Mouse (Mus musculus) retina, embryonic 14.5 days (tissue): ENCODE measurements at regions not wholly inside any gene's neighbourhood (a gene's known extent, or its start where the extent isn't known, plus 50 kb on each side); places are given as distances from the start of the nearest gene placed in this dataset.

ENCODE experiments used
- DNase-seq: peaks from one replicate; pipeline ENCODE4 v3.0.0-alpha.2; 2015; ENCODE audit warnings: low spot score

DNA sequence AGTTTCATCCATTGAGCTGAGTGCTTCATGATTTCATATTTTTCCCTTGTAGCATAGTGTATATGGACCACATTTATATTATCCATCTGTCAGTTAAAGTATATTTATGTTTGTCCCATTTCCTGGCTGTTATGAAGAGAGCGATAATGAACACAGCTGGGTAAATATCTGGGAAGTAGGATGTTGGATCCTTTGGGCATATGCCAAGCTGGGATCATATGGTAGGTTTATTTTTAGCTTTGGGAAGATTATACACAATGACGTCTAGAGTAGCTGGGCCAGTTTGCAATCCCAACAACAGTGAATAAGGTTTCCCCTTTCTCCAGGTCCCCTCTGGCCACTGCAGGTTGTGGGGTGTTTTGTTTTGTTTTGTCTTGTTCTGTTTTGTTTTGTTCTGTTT lies 164.5 kb downstream of the Gm765 start:
- DNase-seq: no peak

DNA sequence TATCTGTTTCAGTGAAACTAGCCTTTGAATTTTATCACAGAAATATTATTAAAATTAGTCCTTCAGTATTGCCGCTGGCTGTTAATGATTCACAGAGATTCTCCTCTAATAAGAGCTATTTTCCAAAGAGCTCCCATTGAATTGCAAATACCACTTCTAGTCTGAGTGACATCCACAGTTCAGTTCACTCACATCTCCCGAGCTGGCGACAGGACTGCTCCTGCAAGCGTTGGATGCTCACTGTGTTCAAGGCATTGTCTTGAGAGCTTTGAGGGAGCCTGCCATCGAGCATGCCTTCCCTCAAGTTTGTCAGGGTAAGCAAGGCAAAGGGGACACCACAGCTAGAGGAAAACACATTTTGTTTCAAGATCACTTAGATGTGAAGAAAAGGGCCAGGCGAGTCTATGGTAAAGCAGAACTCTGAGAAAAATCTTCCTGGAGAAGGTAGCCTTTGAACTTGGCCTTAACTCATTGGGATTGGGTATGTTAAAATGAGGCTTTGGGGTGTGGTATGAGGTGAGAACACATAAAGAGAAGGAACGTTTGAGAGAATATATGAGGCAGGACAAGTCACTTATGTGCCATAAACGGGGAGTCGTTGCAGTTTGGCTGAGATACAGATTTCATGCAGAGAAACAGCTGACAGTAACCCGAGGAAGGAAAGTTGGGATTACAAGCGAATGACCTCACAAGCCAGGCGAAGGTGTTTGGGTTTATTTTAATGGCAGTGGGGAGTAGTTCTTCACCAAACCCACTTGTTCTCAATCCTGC lies 193.3 kb downstream of the Gm765 start:
- DNase-seq: no peak

DNA sequence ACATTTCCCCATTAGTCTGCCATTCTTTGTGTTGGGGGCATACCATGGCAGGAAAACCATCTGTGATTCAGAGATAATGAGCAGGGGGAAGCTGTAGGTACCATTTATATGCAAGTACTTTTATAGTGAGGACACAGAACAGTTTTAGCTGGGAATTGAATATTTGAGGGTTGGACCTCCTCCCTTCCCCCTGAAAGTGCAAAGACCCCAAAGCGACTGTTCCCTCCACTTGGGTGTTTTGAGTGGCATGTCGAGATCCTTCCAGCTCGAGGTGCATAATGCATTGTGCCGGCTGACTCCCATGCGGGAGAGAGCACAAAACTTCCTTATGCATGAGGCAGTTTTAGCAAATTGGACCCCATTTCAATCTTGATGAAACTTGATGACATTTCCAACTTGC lies 194.7 kb downstream of the Gm765 start:
- no peak for DNase-seq

DNA sequence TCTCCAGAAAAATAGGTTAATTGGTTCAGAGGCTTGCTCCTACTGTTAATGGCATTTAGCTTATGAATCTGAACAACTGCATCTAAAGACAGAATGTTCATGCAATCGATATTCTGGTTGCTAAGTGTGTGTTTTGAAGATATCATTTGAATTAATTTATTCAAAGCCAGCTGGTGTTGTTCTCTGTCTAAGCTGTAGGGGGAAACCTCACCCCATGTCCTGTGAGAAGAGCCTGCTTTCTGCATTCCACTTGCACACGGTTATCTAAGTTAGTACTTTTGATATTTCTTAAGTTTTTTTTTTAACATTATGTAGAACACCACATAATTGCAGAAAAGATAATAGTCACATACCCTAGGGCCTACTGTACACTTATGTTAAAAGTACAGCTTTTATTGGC lies 209.6 kb downstream of the Gm765 start:
- DNase-seq: peak; percentile 73

DNA sequence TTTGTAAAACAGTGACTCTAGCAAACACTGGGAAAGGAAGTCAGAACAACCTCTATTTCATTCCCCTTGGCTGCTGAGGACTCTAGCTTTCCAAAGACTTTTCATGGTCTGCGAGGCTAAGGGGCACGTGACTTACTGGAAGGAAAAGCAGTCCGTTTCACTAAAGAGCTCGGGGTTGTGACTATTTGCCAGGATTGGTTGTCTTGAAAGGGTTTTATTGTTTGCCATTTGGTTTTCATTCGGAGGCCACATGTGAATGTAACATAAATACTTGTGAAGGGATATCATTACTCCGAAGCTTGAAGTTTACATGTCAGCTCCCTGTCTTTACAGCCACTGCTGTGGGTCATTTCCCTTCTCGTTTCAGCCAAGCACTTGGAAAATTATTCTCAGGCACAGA lies 217.1 kb downstream of the Gm765 start:
- no peak for DNase-seq

DNA sequence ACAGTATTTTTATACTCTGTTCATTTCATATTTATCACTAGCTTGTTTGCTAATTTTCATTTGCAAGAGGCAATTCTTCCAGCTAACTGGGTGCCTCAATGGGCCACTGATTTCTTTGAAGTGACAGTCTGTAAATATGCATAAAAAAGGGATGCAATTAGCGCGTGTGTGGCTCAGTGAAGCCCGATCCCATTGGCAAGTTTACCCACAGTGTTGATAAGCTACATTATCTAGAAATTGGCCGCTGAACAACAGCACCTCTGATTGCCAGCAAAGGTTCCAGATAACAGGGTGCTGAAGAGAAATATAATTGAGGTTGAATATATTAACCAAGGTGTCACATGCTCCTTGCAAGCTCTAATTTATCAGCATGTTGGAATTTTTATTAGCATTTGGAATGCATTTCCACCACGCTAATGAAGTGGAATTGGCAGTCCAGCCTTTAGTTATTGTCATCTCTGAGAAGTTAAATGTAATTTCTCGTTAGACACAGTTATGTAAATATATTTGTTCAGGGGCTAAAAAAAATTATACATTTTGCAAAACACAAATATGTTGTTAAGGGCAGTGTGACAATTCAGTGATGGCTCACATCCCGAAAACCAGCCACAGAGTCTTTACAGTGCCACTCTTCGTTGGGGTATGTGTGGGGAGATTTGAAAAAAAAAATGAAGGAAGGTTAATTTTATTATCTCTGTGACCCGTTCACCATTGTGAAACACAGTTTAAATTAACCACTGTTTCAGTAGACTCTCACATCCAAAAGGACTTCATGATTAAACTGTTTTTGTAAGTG lies 224.0 kb downstream of the Gm765 start:
- no peak for DNase-seq

DNA sequence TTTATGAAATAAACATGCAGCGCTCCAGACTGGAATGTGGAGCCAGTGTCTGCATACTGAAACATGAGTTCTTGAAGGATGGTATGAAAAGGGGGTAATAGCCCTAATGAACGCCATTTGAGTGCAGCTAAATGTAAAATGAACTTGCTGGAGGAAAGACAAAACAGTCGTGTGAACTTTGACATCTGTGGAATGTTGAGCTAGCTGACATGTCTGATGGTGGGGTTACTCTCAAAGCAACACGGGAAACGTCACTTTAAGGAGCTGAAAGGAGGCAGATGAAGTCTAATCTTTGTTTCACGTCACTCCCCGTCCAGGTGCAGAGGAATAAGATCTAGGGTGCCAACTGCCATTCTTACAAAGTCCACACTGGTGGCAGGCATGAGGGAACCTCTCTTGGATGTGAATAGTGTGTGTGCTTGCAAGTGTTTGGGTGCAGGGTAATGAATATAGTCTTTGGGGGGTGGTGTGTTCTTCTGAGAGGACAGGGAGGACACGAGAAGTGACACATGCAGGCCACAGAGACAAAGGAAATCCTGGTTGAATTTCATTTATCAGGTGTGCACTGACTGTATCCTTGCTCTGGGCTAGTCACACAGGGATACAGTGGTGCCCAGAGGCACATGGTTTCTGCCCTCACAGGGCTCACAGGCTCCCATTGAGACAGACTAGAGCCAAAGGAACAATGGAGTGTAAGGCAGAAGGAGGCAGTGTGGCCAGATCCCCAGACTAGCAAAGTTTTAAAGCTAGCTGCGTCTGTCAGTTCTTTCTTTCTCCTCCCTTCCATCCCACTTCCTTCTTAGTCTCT lies 228.0 kb downstream of the Gm765 start:
- peak; percentile 72 for DNase-seq

DNA sequence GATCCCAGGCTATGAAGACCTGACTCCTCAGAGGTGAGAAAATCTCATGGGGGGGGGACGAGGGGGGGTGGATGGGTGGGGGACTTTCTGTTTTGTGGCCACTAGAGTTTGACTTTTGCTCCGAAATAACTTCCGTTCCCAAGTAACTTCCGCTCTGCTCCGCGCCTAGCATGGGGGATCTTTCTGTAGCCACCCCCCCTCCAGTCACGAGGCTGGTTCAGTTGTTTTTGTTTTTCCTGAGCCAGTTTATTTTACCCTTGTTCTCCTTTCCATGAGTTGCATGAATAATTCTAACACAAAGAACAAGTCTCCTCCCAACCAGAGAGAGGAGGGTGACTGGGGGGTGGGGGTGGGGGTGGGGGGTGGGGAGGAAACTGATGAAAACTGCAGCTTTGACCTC lies 228.8 kb downstream of the Gm765 start:
- DNase-seq: peak; percentile 33

DNA sequence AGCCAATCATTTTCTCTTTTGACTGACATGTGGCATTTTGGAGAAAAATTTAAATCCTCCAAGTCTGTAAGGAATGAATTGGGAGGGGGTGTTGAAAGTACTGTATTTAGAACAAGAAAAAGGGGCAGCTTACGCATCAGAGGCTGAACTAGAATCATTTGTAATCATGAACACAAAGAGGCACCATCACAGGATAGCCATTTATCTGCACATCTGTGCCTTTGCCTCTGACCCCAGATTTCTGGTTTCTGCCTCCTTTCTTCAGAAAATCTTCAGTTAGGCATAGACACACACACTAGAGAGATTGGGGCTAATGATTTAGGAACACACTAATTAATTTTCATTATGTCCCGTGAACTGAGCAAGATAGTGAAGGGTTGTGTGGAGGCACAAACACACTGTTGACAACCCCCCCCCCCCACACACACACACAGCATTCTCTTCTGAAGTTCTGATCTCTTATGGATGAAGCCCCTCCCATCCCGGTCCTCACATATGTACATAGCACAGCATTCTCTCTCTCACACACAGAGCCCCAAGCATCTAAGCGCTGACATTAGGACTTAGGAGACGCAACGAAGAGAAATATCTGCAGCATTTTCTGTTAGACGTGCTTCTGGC lies 229.9 kb downstream of the Gm765 start:
- no peak for DNase-seq

DNA sequence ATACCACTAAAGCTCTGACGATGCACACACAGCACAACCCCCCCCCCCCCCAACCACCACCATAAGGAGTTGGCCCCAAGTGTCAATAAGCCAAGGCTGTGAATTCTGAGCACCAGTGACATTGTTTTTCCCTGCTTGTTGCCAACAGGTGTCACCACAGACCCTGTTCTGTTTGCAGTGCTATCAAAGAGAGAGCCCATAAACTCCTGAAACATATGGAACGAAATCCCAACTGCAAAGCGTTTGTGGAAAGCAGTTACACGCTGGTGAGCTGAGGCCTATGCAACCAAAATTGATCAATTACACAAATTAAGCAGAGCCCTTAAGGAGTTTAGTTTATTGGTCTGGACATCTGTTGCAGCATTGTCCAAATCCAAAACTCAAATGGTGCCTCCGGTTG lies 235.4 kb downstream of the Gm765 start:
- DNase-seq: peak; percentile 39

DNA sequence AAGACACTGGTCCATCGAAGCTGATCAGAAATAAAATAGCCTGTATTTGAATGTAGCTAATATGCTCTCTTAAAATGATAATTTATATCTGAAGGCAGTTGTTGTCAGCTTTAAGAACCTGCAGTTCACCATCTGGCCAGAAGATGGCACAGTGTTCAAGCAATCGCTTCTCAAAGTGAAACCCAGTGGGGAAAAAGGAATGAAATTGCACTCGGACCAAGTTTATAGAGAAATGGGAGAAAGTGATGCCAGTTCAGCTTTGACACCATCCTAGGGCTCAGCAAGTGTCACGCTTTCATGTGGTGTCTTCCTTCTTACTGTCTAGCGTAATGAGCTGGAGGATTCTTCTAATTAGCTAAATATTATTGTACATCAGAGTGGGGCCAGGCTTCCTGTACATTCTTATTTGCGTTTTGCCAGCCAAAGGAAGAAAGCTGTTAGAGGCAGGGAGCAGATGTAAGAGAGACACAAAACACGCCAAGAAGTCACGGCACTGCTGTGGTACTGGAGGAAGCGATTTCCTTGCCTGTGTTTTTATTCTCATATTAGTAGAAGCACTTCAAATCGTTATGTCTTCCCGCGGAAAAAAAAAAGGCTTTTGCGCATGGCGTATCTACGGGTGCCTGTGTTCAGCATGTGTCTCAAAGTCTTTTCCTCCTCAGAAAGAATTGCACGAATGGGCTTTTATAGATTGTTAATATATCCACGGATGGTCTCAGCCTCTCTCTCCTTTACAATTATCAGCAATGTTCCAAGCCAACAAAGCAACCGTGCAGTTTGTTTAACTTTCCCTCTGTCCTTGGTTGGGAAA lies 237.1 kb downstream of the Gm765 start:
- DNase-seq: peak; percentile 91

DNA sequence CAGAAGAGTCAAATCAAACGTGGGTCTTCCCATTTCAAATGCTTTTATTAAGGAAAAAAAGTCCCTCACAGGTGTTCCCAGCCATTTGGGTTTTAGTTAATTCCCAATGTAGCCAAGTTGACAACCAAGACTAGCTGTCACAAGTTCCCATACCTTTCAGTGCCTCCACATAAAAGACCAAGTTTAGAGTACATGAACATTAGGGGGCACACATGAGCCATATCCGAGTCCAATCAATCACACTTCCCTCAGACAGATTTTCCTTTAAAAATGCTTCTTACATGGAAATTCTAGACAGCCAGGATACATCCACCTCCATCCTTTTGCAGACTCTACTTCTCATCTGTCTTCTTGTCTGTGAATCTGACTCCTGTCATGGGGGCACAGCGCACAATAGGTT lies 238.1 kb downstream of the Gm765 start:
- peak; percentile 42 for DNase-seq

DNA sequence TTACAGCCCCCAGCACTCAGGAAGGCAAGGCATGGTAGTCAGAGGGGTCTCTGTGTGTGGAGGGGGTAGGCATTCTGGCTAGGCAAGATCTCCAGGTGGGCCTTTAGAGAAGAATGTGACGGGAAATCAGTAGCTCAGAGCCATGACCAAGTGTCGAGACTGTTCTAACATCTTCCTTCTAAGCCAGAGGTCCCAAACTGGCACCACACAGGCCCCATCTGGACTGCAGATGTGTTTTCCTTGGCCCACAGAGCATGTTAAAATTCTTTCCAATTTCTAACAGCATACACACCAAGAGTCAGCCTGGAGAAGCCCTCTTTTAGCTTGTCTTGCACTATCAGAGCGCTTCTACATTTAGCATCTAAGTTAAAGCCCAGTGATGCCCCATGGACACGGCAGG lies 241.5 kb downstream of the Gm765 start:
- DNase-seq: no peak

DNA sequence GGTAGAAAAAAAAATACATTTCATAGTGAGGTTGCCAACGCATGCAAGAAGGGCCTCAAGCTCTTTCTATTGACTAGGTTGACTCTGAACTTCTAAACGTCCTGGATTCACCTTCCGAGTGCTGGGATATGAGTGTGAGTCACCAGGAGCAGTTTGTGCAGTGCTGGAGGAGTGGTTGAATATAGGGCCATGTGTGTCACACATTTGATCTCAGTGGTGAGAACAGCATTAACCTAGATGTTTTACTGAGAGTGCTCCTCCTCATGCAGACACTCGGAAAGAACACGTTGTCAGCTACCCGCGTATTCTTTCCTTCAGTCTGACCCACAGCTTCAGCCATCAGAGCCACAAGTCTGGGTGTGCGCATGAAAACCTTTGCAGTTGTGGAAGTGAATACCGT lies 243.4 kb downstream of the Gm765 start:
- DNase-seq: no peak

DNA sequence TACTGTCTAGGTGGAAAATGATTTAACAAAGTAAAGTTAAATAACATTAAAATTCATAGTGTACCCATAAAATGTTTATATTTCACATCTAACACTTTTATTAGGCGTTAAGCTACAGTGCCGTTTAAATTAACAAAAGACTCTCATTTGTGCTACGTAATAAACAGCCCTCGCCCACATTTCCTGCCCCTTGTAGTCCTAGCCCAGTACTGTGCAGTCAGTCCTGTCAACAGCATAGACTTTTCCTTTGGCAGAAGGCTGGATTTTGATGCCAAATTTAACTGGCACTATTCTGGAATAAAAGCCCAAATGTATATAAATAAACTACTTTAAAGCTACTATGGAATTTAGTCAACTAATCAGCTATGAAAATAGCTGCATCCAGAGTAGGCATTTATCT lies 247.3 kb downstream of the Gm765 start:
- no peak for DNase-seq

DNA sequence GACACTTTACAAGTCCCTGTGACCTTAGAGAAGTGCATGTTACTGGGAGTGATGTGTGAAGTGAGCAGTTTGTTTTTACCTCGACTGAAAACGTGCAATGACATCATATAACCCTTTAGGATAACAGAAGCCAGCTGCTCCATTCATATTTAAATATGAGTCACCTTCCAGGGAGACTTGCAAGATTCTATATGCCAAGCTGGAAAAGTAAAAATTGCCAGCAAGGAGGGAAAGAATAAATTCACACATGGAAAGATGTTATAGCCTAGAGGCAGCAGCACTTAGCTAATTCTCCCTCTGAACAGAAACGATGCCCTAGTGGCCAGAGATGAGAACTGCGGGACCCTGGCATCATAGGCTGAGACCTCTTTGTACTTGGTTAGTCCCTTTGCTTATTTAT lies 253.4 kb downstream of the Gm765 start:
- DNase-seq: peak; percentile 70

DNA sequence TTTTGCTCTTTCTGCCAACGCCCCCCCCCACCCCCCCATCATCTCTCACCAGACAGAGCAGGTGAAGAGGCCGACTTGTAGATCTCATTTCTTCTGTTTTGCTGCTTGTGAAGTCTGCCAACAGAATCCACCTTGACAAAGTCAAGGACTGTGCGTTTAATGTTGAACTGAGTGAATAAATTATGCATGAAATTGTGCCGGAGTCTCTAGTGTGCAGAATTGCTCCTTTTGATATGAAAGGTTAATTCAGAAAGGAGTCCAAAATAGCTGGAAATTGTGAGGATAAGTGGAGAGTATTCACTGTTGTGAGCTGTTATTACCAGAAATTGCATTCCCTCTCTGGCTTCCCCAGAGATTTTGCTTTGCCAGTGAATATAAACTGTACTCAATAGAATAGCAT lies 262.5 kb downstream of the Gm765 start:
- DNase-seq: no peak
